Mouse (Mus musculus) hindbrain, embryonic 14.5 days (tissue): ENCODE data around the gene Tceal8. TPM values are rescaled to one million over a fixed set of nuclear protein-coding genes. Genes with fewer than 3 reads are reported as not detected.
"Not testable (repeated sequence)": the region's sequence is repeated elsewhere in the genome, so short reads cannot be mapped to it uniquely, and the experiment has no call there.

Experiments used
- ATAC-seq: fragments of 200-750 bp; cut with Nextera tagmentation; 2 replicates; pipeline ENCODE4 v1.8.0; 2017; ENCODE audit warnings: moderate number of reproducible peaks, mild to moderate bottlenecking, moderate TSS enrichment, moderate library complexity; ENCODE audit not compliant: low FRiP score
- DNase-seq: peaks from one replicate; pipeline ENCODE4 v3.0.0-alpha.2; 2015; ENCODE audit warnings: low spot score
- H3K27ac ChIP-seq: fragments of 300-500 bp; sonication (generic); 2 replicates; pipeline ENCODE4 v1.5.1; 2014; ENCODE audit warnings: mild to moderate bottlenecking, moderate library complexity
- H3K27me3 ChIP-seq: fragments of 300-500 bp; sonication (generic); 2 replicates; pipeline ENCODE4 v1.6.1; 2014; ENCODE audit warnings: mild to moderate bottlenecking, low read length, mixed read lengths; ENCODE audit not compliant: control insufficient read depth, insufficient read depth
- H3K36me3 ChIP-seq: fragments of 300-500 bp; sonication (generic); replicated peaks from 2 replicates; pipeline ENCODE4 v1.6.1; 2014; ENCODE audit not compliant: control insufficient read depth, insufficient read depth
- H3K4me1 ChIP-seq: fragments of 300-500 bp; sonication (generic); replicated peaks from 2 replicates; pipeline ENCODE4 v1.6.1; 2014; ENCODE audit warnings: antibody characterized with exemption, low read length, mixed read lengths; ENCODE audit not compliant: control insufficient read depth, insufficient read depth
- H3K4me2 ChIP-seq: fragments of 300-500 bp; sonication (generic); replicated peaks from 2 replicates; pipeline ENCODE4 v1.6.1; 2014; ENCODE audit warnings: mild to moderate bottlenecking, moderate library complexity
- H3K4me3 ChIP-seq: fragments of 300-500 bp; sonication (generic); replicated peaks from 2 replicates; pipeline ENCODE4 v1.5.1; 2014; ENCODE audit warnings: mild to moderate bottlenecking, low read length
- H3K9ac ChIP-seq: fragments of 300-500 bp; sonication (generic); 2 replicates; pipeline ENCODE4 v1.6.1; 2014
- H3K9me3 ChIP-seq: fragments of 300-500 bp; sonication (generic); 2 replicates; pipeline ENCODE4 v1.6.1; 2016; ENCODE audit warnings: low read length; ENCODE audit not compliant: control insufficient read depth
- WGBS: fragments of 180-500 bp; shearing (Covaris S2); extraction: QIAGEN DNeasy Blood & Tissue Kit; methylation state at CpG from one replicate; pipeline ENCODE4 v1.1.7; 2014; 5-methylcytosine and 5-hydroxymethylcytosine counted together
- microRNA-seq: library from miRNA; unstranded; fragments of <30 nt; microRNA quantifications from one replicate; pipeline ENCODE4, GENCODE M21; 2016
- polyA plus RNA-seq: library from polyadenylated mRNA; unstranded; fragments of >200 nt; fragmentation: Nextera tagmentation; extraction: Ambion mirVana; gene quantifications from 2 replicates; pipeline ENCODE4 v1.2.1, GENCODE M21; 2014

Gene Tceal8
- polyA plus RNA-seq, 1 experiment from 2014 or later, result 130 TPM

DNA sequence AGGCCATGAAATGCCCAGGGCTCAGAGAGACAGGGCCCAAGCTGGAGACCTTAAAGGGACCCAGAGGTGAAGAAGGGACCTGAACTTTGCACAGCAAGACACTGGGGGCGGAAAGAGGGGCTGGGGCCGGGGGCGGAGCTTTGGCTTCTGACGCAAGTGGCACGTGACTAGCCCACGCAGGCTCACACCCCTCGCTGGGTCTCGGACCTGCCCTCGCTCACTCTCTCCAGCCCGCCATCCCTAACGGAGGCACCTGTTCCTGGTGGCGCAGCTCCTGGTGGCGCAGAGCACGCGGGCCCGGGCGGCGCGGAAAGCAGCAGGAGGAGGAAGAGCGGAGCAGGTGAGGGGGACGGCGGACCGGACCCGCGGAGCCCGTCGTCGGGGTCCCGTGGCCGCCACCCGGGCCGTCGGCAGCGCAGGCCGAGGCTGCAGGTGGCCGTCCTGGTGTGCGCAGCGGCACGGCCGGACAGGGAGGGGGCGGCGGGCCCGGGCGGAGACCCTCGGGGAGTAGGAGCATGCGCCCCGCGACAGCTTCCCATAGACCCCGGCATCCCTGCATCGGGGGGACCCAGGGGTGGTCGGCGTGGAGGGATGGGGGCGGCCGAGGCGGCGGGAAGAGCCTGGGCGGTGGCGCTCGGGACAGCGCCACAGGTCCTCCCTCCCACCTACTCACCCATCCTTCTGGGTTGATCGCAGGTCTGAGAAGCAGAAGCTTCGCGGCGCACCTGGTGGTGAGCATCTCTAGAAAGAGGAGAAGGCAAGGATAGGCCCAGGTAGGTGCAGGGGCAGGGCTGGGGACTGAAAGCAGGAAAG is 33.1 kb downstream of the Tceal8 start, which contains the start of gene Bex4:
Gene Bex4, plus strand, starts transcription at position 170 of the 813 bp plus-strand sequence.
- H3K4me3 ChIP-seq, result peak within 1 kb of the TSS; percentile 35
- H3K4me1 ChIP-seq, H3K9me3 ChIP-seq, H3K27ac ChIP-seq, DNase-seq, H3K27me3 ChIP-seq, H3K36me3 ChIP-seq: not testable (repeated sequence)
- peak within 1 kb of the TSS; percentile 31; the same call in 1 of the 2 replicates for H3K9ac ChIP-seq
- peak; percentile 97 for ATAC-seq
- peak within 1 kb of the TSS; percentile 51 for H3K4me2 ChIP-seq
- 23% methylated on average over 18 of the region's 64 CpGs for WGBS

DNA sequence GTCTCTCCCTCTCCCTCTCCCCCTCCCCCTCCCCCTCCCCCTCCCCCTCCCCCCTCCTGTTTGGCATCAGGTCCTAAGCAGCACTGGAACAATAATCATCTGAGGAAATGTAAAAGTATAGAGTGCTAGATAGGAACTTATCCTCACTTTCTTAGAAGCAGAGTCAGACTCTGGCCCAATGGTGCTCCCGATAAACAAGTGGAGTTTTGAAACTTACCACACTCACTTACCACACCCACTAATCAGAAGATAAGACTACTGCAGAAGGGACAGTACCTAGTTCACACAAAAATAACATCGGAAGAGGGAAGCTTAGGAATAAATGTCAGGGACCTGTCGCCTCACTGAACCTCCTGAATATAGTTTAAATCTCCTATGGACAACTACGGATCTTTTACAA is 36.6 kb downstream of the Tceal8 start:
- Histone ChIP-seq H3K4me3 (no peak overlapping the region), H3K27me3 (no peaks in the 10 kb centered on the region), H3K4me1 (no peaks in the 10 kb centered on the region), H3K9me3 (no peaks in the 10 kb centered on the region), H3K4me2 (no peak overlapping the region), H3K9ac (no peak overlapping the region), H3K36me3 (no peaks in the 10 kb centered on the region), H3K27ac (no peak overlapping the region)
- 88% methylated on average over 4 of the region's 4 CpGs for WGBS
- DNase-seq, result no peak
- no peak for ATAC-seq

DNA sequence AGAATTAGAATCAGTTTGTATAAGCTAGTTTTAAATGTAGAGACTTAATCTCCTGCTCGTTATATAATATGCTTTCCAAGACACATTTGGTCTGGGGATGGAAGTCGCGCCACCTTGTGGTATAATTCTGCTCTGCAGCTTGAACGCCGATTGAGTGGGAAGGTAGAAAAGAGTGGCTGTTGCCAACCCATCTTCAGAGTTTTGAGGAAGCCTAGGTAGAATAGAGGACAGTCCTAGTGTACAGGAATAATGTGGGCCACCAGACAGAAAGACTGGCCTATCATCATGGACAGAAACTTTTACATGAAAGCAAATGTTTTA is 44.4 kb downstream of the Tceal8 start:
- DNase-seq, result peak; percentile 68
- no peak for ATAC-seq
- H3K4me1 ChIP-seq, result no peaks in the 10 kb centered on the region
- WGBS, result 18% methylated on average over 5 of the region's 5 CpGs
- no peaks in the 10 kb centered on the region for H3K9me3 ChIP-seq
- no peak overlapping the region for H3K9ac ChIP-seq
- no peaks in the 10 kb centered on the region for H3K27me3 ChIP-seq
- H3K4me2 ChIP-seq, result no peak overlapping the region
- H3K4me3 ChIP-seq, result no peak overlapping the region
- H3K27ac ChIP-seq, result no peak overlapping the region
- H3K36me3 ChIP-seq, result no peaks in the 10 kb centered on the region

DNA sequence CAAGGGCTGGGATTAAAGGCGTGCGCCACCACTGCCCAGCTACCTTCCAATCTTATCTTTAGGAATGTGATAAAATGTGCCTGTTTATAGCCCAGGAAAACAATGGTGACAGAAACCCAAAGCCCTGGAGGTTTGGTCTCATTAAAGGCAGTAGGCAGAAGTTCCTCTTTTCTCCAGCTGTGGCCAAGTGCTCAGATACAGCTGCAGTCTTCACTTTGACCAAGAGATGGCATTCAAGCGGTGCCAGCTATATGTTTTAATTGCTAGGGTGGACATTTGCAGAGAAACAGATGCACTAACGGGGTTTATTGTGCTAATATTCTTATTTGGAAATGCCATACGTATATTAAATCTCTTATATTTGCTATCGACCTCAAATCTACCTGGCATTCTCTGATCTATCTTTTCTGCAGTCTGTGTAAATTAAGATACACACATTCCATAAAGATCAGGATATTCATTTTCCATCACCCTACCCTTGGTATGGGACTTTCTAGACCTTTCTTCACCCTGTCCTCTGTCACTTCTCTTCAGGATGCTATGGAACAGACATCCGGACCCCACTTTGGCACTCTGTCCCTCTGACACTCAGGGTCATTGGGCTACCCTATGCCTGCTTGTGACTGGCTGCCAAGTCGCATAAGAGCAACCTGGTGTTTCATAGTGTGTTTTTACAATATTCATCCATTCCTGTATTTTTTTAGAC is 45.0 kb downstream of the Tceal8 start:
- no peak overlapping the region for H3K9ac ChIP-seq
- no peak overlapping the region for H3K4me3 ChIP-seq
- no peaks in the 10 kb centered on the region for H3K4me1 ChIP-seq
- H3K36me3 ChIP-seq, result no peaks in the 10 kb centered on the region
- peak; percentile 41 for DNase-seq
- no peak for ATAC-seq
- H3K27ac ChIP-seq, result no peak overlapping the region
- H3K9me3 ChIP-seq, result no peaks in the 10 kb centered on the region
- H3K4me2 ChIP-seq, result no peak overlapping the region
- WGBS, result 60% methylated on average over 8 of the region's 8 CpGs
- H3K27me3 ChIP-seq, result no peaks in the 10 kb centered on the region

Small RNA genes lying within 50 kb of the gene (microRNA-seq; reads per million reads assigned to microRNA genes)
- not detected for gene Mir6383

Other genes starting within 250 kb of the Tceal8 start
- 271 and 297 TPM in 2 replicates for gene Arxes2, start 178.5 kb downstream of the Tceal8 start, polyA plus RNA-seq
- gene Arxes1, start 139.0 kb downstream of the Tceal8 start, polyA plus RNA-seq, result 140 and 149 TPM in 2 replicates
- gene Bex2, start 104.1 kb downstream of the Tceal8 start, polyA plus RNA-seq, result 553 and 572 TPM in 2 replicates
- gene Nxf3, start 87.1 kb downstream of the Tceal8 start, polyA plus RNA-seq, result not detected in 2 replicates
- gene Bex4, start 33.3 kb downstream of the Tceal8 start, polyA plus RNA-seq, result 140 TPM in 2 replicates
- 11.1 and 13.6 TPM in 2 replicates for gene Tceal5, start 31.5 kb upstream of the Tceal8 start, polyA plus RNA-seq
- 2.0 and 2.3 TPM in 2 replicates for gene Tceal7, start 42.4 kb upstream of the Tceal8 start, polyA plus RNA-seq
- gene Bex1, start 43.2 kb upstream of the Tceal8 start, polyA plus RNA-seq, result 218 and 221 TPM in 2 replicates
- 247 and 268 TPM in 2 replicates for gene Tceal9, start 72.7 kb upstream of the Tceal8 start, polyA plus RNA-seq
- 749 and 760 TPM in 2 replicates for gene Bex3, start 97.9 kb upstream of the Tceal8 start, polyA plus RNA-seq